Mouse (Mus musculus) C2C12 (cell line): Measurements from ENCODE around the gene Kcnk5. TPM values are rescaled to one million over a fixed set of nuclear protein-coding genes. Genes with fewer than 3 reads are reported as not detected.

Experiments used
- H3K27me3 ChIP-seq: one replicate; pipeline ENCODE4 v1.6.1; 2011; ENCODE audit not compliant: control insufficient read depth, insufficient read depth, insufficient read length
- H3K36me3 ChIP-seq: one replicate; pipeline ENCODE4 v1.6.1; 2011; ENCODE audit not compliant: control insufficient read depth, insufficient read depth
- H3K4me3 ChIP-seq: one replicate; pipeline ENCODE4 v1.5.1; 2011; ENCODE audit warnings: mild to moderate bottlenecking, control low read depth; ENCODE audit not compliant: poor library complexity, insufficient read depth, severe bottlenecking
- H3K79me2 ChIP-seq: one replicate; pipeline ENCODE4 v1.6.1; 2011; ENCODE audit not compliant: control insufficient read depth, insufficient read depth
- H3K79me3 ChIP-seq: one replicate; pipeline ENCODE4 v1.6.1; 2011; ENCODE audit warnings: low read depth, control low read depth
- H3ac ChIP-seq: one replicate; pipeline ENCODE3; 2011; ENCODE audit warnings: low read depth; ENCODE audit not compliant: control insufficient read depth, insufficient read length
- CEBPB ChIP-seq: IDR thresholded peaks from one replicate; pipeline ENCODE4 v1.6.1; 2011; ENCODE audit warnings: low read depth, mild to moderate bottlenecking, control low read depth, moderate library complexity
- CTCF ChIP-seq: IDR thresholded peaks from one replicate; pipeline ENCODE4 v1.5.1; 2011; ENCODE audit not compliant: control insufficient read depth, insufficient read depth, insufficient read length
- FOSL1 ChIP-seq: IDR thresholded peaks from one replicate; pipeline ENCODE4 v1.8.0; 2011; ENCODE audit warnings: mild to moderate bottlenecking, low read length; ENCODE audit not compliant: poor library complexity, insufficient read depth, severe bottlenecking
- MAX ChIP-seq: IDR thresholded peaks from one replicate; pipeline ENCODE4 v1.6.1; 2011; ENCODE audit warnings: mild to moderate bottlenecking, control low read depth
- MYOD1 ChIP-seq: IDR thresholded peaks from one replicate; pipeline ENCODE4 v1.6.1; 2011; ENCODE audit warnings: low read depth; ENCODE audit not compliant: control insufficient read depth, insufficient read length
- MYOG ChIP-seq: IDR thresholded peaks from one replicate; pipeline ENCODE4 v1.6.1; 2011; ENCODE audit not compliant: control insufficient read depth, insufficient read length; ENCODE audit errors: extremely low read depth
- USF1 ChIP-seq: IDR thresholded peaks from one replicate; pipeline ENCODE4 v1.6.1; 2011; ENCODE audit warnings: low read depth, mild to moderate bottlenecking, control low read depth, moderate library complexity
- polyA plus RNA-seq: library from polyadenylated mRNA; unstranded; fragments of >200 nt; fragmentation: generic; extraction: Trizol; gene quantifications from one replicate; pipeline ENCODE4 v1.2.1, GENCODE M21; 2012; ENCODE audit warnings: missing spikeins

Gene Kcnk5
- polyA plus RNA-seq, 1 experiment = 10.1 TPM

DNA sequence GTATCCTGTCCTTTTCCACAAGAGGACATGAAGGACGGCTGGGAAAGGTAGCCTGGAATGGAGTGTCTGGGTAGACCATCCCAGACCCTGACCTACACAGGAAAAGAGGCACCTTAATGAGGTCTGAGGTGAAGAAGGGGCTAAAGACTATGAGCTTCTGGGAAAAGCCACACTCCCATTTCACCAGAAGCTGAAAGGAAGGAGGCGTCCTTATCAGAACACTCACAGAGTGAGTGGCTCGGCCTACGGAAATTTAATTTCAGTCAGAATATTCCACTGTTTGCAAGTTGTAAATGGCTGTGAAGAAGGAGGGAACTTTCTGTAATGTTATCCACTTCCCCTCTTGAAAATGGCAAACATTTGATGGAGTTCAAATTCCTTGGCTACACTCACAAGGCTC, 8.7 kb downstream of the Kcnk5 start:
- peaks cover 99% of the 10 kb centered on the region for H3K79me2 ChIP-seq
- H3K79me3 ChIP-seq = peaks cover 61% of the 10 kb centered on the region
- TF ChIP-seq MYOG (no peak), CEBPB (no peak), MAX (no peak), USF1 (no peak), FOSL1 (no peak), MYOD1 (no peak), CTCF (no peak)
- no peaks in the 10 kb centered on the region for H3K27me3 ChIP-seq
- H3ac ChIP-seq = no peak overlapping the region
- peaks cover 18% of the 10 kb centered on the region for H3K36me3 ChIP-seq
- no peak overlapping the region for H3K4me3 ChIP-seq

DNA sequence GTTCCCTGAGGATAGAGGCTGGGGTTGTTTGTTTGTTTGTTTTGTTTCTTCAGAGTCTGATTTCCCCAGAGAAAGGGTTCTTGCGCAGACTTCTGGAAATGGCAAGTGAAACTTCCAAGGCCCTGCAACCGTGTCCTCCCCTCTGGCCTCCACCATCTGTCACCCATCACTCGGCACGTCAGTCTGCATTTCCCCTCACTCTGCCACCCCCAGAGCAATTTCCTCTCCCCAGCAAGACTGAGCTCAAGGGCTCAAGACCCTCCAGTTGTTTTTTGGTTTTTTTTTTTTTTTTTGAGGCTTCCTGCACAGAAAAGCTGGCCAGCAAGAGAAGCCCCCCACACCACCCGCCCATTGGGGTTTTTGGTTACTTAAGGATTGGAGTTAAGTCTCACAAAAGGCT, 9.1 kb downstream of the Kcnk5 start:
- TF ChIP-seq MYOD1 (no peak), MYOG (no peak), CTCF (no peak), CEBPB (no peak), FOSL1 (no peak), MAX (no peak), USF1 (no peak)
- H3K79me2 ChIP-seq = peaks cover 99% of the 10 kb centered on the region
- peaks cover 18% of the 10 kb centered on the region for H3K36me3 ChIP-seq

DNA sequence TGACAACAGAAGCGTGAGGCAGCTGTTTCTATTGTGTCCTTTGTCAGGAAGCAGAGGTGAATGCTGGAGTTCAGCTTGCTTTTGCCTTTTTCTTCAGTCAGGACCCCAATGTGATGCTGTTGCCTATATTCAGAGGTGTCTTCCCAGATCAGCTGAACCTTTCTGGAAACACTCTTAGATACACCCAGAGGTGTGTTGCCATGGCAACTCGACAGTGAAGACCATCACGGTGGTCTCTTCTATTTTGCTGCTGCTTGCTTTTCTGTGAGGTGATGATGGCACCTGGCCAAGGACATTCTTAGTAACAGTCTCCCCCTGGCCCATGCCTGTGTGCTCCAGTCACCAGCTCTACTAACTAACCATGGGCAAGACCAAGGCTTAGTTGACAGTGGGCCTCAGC, 9.8 kb downstream of the Kcnk5 start:
- TF ChIP-seq MYOD1 = no peak
- no peak for TF ChIP-seq CTCF
- no peak for TF ChIP-seq CEBPB
- TF ChIP-seq MAX = no peak
- TF ChIP-seq MYOG = no peak
- TF ChIP-seq FOSL1 = no peak
- TF ChIP-seq USF1 = no peak
- peaks cover 18% of the 10 kb centered on the region for H3K36me3 ChIP-seq
- peaks cover 55% of the 10 kb centered on the region for H3K79me3 ChIP-seq
- H3K79me2 ChIP-seq = peaks cover 99% of the 10 kb centered on the region
- no peaks in the 10 kb centered on the region for H3K27me3 ChIP-seq
- no peak overlapping the region for H3K4me3 ChIP-seq
- H3ac ChIP-seq = no peak overlapping the region

More for the DNA sequence above, 9.1 kb downstream of the Kcnk5 start:
- Histone ChIP-seq H3ac (no peak overlapping the region), H3K4me3 (no peak overlapping the region), H3K79me3 (peaks cover 59% of the 10 kb centered on the region), H3K27me3 (no peaks in the 10 kb centered on the region)

DNA sequence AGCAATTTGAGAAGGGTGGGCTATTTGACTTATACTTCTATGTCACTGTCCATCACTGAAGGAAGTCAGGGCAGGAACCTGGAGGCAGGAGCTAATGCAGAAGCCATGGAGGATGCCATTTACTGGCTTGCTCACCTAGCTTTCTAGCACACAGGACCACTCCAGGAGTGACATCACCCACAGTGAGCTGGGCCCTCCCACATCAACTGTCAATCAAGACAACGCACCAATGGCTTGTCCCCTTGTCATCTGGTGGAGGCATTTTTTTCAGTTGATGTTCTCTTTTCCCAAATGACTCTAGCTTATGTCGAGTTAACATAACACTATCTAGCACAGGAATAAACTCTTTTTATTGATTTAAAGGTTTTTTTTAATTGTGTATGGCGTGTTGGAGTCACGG, 12.4 kb downstream of the Kcnk5 start:
- no peak overlapping the region for H3K4me3 ChIP-seq
- no peak for TF ChIP-seq USF1
- TF ChIP-seq MYOD1 = no peak
- TF ChIP-seq MAX = no peak
- no peak for TF ChIP-seq FOSL1
- TF ChIP-seq CTCF = no peak
- TF ChIP-seq CEBPB = no peak
- peaks cover 99% of the 10 kb centered on the region for H3K79me2 ChIP-seq
- H3ac ChIP-seq = no peak overlapping the region
- no peaks in the 10 kb centered on the region for H3K27me3 ChIP-seq
- peaks cover 37% of the 10 kb centered on the region for H3K79me3 ChIP-seq
- H3K36me3 ChIP-seq = peaks cover 7% of the 10 kb centered on the region

DNA sequence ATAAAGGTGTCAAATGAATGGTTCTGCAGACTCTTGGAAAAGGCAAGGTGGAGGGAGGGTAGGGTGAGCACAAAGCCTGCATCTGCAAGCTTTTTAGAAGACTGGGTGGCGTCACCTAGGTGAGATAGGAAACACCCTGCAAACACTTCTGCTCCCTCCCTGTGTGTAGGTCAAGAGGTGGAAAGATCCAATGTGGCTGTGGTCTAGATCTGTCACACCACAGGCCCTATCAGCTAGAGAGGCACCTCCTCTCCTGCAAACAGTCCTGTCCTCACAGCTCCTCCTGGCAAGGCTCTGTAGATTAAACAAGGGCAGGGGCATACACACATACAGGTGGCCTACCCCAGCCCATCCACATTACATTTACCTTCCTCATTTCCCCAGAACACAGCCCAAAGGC, 13.1 kb downstream of the Kcnk5 start:
- no peak overlapping the region for H3ac ChIP-seq
- TF ChIP-seq CTCF = no peak
- TF ChIP-seq USF1 = no peak
- no peak for TF ChIP-seq MYOD1
- TF ChIP-seq FOSL1 = no peak
- H3K79me2 ChIP-seq = peaks cover 99% of the 10 kb centered on the region
- no peak overlapping the region for H3K4me3 ChIP-seq
- no peaks in the 10 kb centered on the region for H3K27me3 ChIP-seq
- H3K36me3 ChIP-seq = peaks cover 7% of the 10 kb centered on the region
- H3K79me3 ChIP-seq = peaks cover 38% of the 10 kb centered on the region

DNA sequence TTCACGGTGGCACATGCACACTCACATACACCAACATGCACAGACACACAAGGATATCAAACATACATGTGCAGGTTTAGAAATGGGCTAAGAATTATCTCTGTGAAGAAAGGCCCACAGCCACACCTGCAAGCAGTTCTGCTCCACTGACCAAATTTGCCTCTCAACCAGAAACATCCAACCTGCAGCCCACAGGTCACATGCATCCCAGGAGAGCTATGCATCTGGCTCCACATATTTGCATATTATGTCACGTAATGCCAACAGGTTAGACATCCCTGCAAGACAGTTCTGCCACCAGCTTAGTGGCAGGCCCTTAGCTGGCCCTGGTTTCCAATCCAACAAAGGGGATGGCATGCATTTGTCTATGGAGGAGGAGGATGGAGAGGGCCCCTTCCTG, 13.6 kb downstream of the Kcnk5 start:
- Histone ChIP-seq H3K27me3 (no peaks in the 10 kb centered on the region), H3K36me3 (peaks cover 7% of the 10 kb centered on the region), H3K79me3 (peaks cover 37% of the 10 kb centered on the region), H3K79me2 (peaks cover 99% of the 10 kb centered on the region), H3ac (no peak overlapping the region), H3K4me3 (no peak overlapping the region)
- no peak for TF ChIP-seq CTCF
- TF ChIP-seq USF1 = no peak
- TF ChIP-seq MAX = no peak
- TF ChIP-seq MYOG = no peak
- TF ChIP-seq MYOD1 = no peak
